Mouse (Mus musculus) brain, embryonic 14.5 days (tissue): ENCODE data around the gene Crtap.
"Not testable (repeated sequence)": the region's sequence is repeated elsewhere in the genome, so short reads cannot be mapped to it uniquely, and the experiment has no call there.

Source experiments
- CTCF ChIP-seq: fragments of 200-500 bp; IDR thresholded peaks from 2 replicates; pipeline ENCODE4 v1.5.1; 2012; ENCODE audit warnings: inconsistent platforms, mild to moderate bottlenecking, moderate library complexity, borderline replicate concordance; ENCODE audit not compliant: insufficient read depth, insufficient read length; ENCODE audit errors: extremely low read depth
- POLR2A ChIP-seq: fragments of 200-500 bp; IDR thresholded peaks from 2 replicates; pipeline ENCODE4 v1.6.1; 2012; ENCODE audit warnings: mild to moderate bottlenecking, inconsistent platforms, borderline replicate concordance; ENCODE audit not compliant: poor library complexity, insufficient read depth, insufficient read length, severe bottlenecking; ENCODE audit errors: extremely low read depth

GRCm38 (mm10) chr9:114328332-114328731, 62.1 kb downstream of the Crtap start:
- TF ChIP-seq CTCF, POLR2A: not testable (repeated sequence)
